Mouse (Mus musculus) lung, postnatal 14 days (tissue): ENCODE results near the gene Gm45213.

Source experiments
- DNase-seq: peaks from one replicate; pipeline ENCODE4 v3.0.0; 2021

The Gm45213 gene

DNA sequence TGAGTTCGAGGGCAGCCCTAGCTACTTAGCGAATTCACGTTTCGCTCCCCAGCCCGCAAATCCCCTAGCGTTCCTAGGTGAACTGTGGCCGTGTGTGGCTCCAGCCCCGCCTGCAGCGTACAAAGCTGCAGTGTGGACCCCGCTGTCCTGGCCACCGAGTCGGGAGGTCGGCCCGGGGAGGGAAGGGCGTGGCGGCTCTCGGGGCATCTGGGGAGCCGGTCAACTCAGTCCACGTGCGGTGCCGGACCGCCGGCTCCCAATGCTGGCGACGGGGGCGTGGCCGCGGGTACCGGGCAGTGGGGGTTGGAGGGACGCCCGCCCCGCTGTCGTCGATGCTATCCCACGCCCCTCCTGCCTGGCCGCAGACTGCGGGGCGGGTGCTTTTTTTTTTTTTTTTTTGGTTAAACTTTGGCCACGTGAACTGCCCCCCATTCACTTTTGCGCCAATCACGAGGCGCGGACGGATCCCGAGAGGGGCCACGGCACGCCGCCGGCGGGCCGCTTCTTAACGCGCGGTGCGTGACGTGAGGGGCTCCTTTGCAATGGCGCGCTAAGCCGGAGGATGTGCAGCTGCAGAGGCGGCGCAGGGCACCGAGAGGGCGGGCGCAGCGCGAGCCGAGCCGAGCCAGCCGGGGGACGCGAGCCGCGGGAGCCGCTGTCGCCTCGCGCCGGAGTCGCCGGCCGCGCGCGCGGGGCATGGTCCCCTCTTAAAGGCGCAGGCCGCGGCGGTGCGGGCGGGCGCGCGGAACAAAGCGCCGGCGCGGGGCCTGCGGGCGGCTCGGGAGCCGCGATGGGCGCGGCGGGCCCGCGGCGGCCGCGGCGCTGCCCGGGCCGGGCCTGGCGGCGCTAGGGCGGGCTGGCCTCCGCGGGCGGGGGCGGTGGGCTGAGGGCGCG lies 65.8 kb downstream of the Gm45213 start, which contains the start of gene Chsy1:
TSS of gene Chsy1 (plus strand) at position 555 of the 894 bp plus-strand sequence.
- peak; percentile 88 for DNase-seq

DNA sequence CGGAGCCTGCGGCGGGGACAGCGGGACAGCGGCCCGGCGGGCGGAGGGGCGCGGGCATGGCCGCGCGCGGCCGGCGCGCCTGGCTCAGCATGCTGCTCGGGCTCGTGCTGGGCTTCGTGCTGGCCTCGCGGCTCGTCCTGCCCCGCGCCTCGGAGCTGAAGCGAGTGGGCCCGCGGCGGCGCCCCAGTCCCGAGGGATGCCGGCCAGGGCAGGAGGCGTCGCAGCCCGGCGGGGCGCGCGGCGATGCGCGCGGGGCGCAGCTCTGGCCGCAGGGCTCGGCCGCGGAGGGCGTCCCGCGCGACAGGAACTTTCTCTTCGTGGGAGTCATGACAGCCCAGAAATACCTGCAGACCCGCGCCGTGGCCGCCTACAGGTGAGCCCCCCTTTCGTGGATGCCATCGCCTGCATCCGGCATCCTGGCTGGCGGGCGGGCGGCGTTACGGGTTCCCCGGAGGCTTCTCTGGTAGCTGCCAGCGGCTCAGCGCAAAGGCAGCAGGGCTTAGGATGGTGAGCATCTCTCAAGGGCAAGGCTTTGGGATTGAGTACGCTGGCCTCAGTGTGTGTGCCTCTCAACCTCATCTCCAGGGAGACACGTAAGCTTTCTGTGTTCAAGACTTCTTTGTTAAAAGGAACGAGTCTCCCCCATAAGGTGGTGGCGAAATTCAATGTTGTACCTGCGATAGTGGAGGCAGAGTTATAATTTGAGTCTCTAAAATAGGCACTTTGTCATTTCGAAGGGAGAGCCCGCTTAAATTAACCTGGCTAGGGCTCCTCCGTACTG lies 66.6 kb downstream of the Gm45213 start:
- peak; percentile 30 for DNase-seq

DNA sequence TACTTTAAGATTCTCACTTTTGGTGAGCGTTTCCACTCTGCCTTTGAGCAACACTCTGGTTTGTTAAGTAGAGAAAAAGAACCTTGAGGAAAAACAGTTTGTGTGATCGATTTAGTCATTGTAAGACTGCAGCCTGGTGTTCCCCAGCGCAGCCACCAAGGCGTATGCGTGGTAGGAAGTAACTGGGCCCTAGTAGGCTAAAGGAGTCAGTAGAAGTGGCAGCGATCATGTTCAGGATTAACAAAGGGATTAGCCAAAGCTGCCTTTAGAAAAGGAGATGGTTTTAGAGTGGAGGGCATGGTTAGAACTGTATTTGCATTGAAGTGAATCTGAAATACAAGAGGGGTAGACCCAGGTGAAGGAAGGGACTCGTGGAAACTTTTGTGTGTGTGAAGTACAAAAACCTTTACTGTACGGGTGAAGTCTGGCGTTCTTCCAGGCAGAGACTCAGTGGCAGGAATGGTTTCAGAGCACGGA lies 67.3 kb downstream of the Gm45213 start:
- DNase-seq = no peak

DNA sequence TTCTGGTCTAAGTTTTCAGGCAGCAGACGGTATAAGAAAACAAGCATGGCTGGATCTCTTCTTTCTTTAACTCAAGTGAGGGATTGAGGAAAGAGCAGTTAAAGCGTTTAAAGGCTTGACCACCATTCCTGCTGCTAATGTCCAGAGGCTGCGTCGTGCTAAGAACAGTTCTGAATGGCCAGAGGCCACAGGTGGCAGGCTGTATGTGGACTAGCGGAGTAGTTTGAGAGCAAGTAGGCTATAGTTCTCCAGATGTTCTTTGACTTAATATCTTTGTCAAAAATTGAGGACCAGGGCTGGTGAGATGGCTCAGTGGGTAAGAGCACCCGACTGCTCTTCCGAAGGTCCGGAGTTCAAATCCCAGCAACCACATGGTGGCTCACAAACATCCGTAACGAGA lies 67.8 kb downstream of the Gm45213 start:
- no peak for DNase-seq
